In genomic region chr12:29926896-29927295, GRCm38 (mm10) we compare ENCODE assay signal across 9 mouse cellular contexts. TPM values are rescaled to one million over a fixed set of nuclear protein-coding genes. Genes with fewer than 3 reads are reported as not detected.
DNase-seq lines count a peak whose midpoint lies in the region; ATAC-seq and TF ChIP-seq lines count a peak whose summit lies in the region.
"Had no signal": no experiment of that assay in that cellular context is flagged by ENCODE, and none has a peak within 500 bp of the region (broad histone marks: within the 10 kb centered on the region; RNA-seq: fewer than 3 reads in every experiment).

No protein-coding gene starts in this region.

- no peak overlapping the region for H3K27ac ChIP-seq in hindbrain, embryonic 10.5 days
- H3K27ac ChIP-seq in hindbrain, embryonic 12.5 days = no peak overlapping the region
- no peak overlapping the region for H3K27ac ChIP-seq in liver, embryonic 14.5 days

- TF ChIP-seq CTCF in liver, embryonic 14.5 days (IDR thresholded peaks at IDR 0.05; ENCODE audit: low read depth) = peak; percentile 39

- no peak overlapping the region for H3K9ac ChIP-seq in hindbrain, embryonic 12.5 days
- H3K9ac ChIP-seq in liver, embryonic 14.5 days (replicated peaks) = no peak overlapping the region

- H3K36me3 ChIP-seq in hindbrain, embryonic 10.5 days = no peaks in the 10 kb centered on the region
- no peaks in the 10 kb centered on the region; the same call in 1 of the 2 replicates for H3K36me3 ChIP-seq in hindbrain, embryonic 12.5 days
- no peaks in the 10 kb centered on the region for H3K36me3 ChIP-seq in liver, embryonic 14.5 days (replicated peaks; ENCODE audit: control insufficient read depth, insufficient read depth, low read depth)

- 43% methylated on average over 3 of the region's 3 CpGs for WGBS in hindbrain, embryonic 10.5 days
- 43% methylated on average over 3 of the region's 3 CpGs for WGBS in hindbrain, embryonic 12.5 days
- WGBS in liver, embryonic 14.5 days (ENCODE audit: insufficient replicate concordance) = 27% methylated on average over 3 of the region's 3 CpGs

- H3K27me3 ChIP-seq in hindbrain, embryonic 10.5 days (ENCODE audit: insufficient read depth, poor library complexity, severe bottlenecking) = no peaks in the 10 kb centered on the region
- H3K27me3 ChIP-seq in hindbrain, embryonic 12.5 days = no peaks in the 10 kb centered on the region
- H3K27me3 ChIP-seq in liver, embryonic 14.5 days (ENCODE audit: control insufficient read depth, insufficient read depth, low read length) = no peaks in the 10 kb centered on the region

- peaks cover 6% of the 10 kb centered on the region; the same call in 1 of the 2 replicates for H3K4me1 ChIP-seq in hindbrain, embryonic 10.5 days (replicated peaks)
- H3K4me1 ChIP-seq in hindbrain, embryonic 12.5 days = no peaks in the 10 kb centered on the region
- no peaks in the 10 kb centered on the region for H3K4me1 ChIP-seq in liver, embryonic 14.5 days (replicated peaks; ENCODE audit: control insufficient read depth in 2 of 2, insufficient read depth in 2 of 2, low read length in 1 of 2)

- H3K4me2 ChIP-seq in hindbrain, embryonic 12.5 days (replicated peaks) = no peak overlapping the region
- no peak overlapping the region for H3K4me2 ChIP-seq in liver, embryonic 14.5 days (ENCODE audit: low read depth)

- ATAC-seq in hindbrain, embryonic 12.5 days (ENCODE audit: low FRiP score) = no peak
- no peak for ATAC-seq in liver, embryonic 14.5 days (ENCODE audit: insufficient read depth)

- DNase-seq in hindbrain, embryonic 10.5 days (ENCODE audit: low spot score) = peak; percentile 34
- peak; percentile 32 for DNase-seq in ES-CJ7 (ENCODE audit: low read depth, low spot score)
- peak; percentile 73 for DNase-seq in embryo, embryonic 10 days (ENCODE audit: low spot score)
- DNase-seq in heart, postnatal 4 days = peak; percentile 82
- no peak for DNase-seq in liver, embryonic 14.5 days (ENCODE audit: low read depth in 3 of 3, low spot score in 3 of 3)
- peak; percentile 47 for DNase-seq in ovary, postnatal 14 days (ENCODE audit: low spot score)
- no peak for DNase-seq in Muller cell, postnatal 12 days (ENCODE audit: inconsistent ontology term)

- no peak overlapping the region for H3K4me3 ChIP-seq in hindbrain, embryonic 10.5 days
- no peak overlapping the region for H3K4me3 ChIP-seq in hindbrain, embryonic 12.5 days
- no peak overlapping the region for H3K4me3 ChIP-seq in liver, embryonic 14.5 days (ENCODE audit: insufficient read depth in 1 of 2, low read depth in 2 of 2, low read length in 2 of 2)

- no peak for TF ChIP-seq EP300 in liver, embryonic 14.5 days (IDR thresholded peaks at IDR 0.05; ENCODE audit: low read depth)

- no peaks in the 10 kb centered on the region for H3K9me3 ChIP-seq in hindbrain, embryonic 10.5 days
- H3K9me3 ChIP-seq in hindbrain, embryonic 12.5 days (replicated peaks) = no peaks in the 10 kb centered on the region
- H3K9me3 ChIP-seq in liver, embryonic 14.5 days (ENCODE audit: control insufficient read depth, low read length) = no peaks in the 10 kb centered on the region

RNA-seq across cellular contexts. Expression of gene Pxdn, which starts 10.5 kb away (rescaled TPM):
- 71.4 and 78.2 TPM in 2 replicates for polyA plus RNA-seq in hindbrain, embryonic 10.5 days (2016; fragmentation: Nextera tagmentation; extraction: Ambion mirVana)
- 93.8 and 103 TPM in 2 replicates for polyA plus RNA-seq in hindbrain, embryonic 12.5 days (2016; fragmentation: Nextera tagmentation; extraction: Ambion mirVana)
- total RNA-seq in heart, postnatal 4 days (2021) = 100 to 1,000 TPM; 219 to 225 TPM
- 2.9 and 3.0 TPM in 2 replicates for polyA plus RNA-seq in liver, embryonic 14.5 days (2012; rRNA removed)
- polyA plus RNA-seq in liver, embryonic 14.5 days (2014; fragmentation: Nextera tagmentation; extraction: Ambion mirVana) = 3.2 and 4.0 TPM in 2 replicates
- total RNA-seq: hematopoietic stem cell, adult 5-6 weeks had no signal

Comparison
In these comparisons a context has a peak if more than half of its experiments do, and no peak if none do; other contexts are left out.
1. DNase-seq: peak in hindbrain, embryonic 10.5 days (single experiment), ES-CJ7 (single experiment), embryo, embryonic 10 days (single experiment), heart, postnatal 4 days (single experiment) and ovary, postnatal 14 days (single experiment); none in liver, embryonic 14.5 days (0 of 3) and Muller cell, postnatal 12 days (single experiment).
2. RNA of gene Pxdn, which starts 10.5 kb away (polyA plus RNA-seq): 93.8 to 103 TPM in hindbrain, embryonic 12.5 days and 71.4 to 78.2 TPM in hindbrain, embryonic 10.5 days; 2.9 to 4.0 TPM in liver, embryonic 14.5 days; every median in the first group is over 10 times any median in the second.